Mouse (Mus musculus): ENCODE data around the gene Zfp507.

The Zfp507 gene

GRCm38 (mm10) chr7:35774127-35774526, 28.7 kb downstream of the Zfp507 start:
- no peak for DNase-seq

DNA sequence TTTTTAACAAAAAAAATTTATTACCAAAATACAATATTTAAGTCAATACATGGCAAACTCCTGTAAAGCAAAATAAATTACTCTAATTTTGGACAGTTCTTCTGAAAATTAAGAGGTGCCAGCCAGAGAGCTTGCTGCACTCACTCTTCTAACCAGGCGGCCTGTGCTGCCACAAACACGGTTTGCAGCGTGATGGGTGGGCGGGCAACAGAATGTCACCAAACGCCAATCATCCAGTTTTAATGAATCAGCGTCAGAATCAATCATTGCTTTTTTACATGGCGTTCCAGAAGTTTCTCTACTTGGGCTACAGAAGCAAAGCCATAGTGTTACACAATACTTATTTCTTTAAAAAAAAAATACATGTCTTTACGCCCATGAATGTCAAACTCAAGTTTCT, 30.5 kb downstream of the Zfp507 start:
- DNase-seq: no peak

DNA sequence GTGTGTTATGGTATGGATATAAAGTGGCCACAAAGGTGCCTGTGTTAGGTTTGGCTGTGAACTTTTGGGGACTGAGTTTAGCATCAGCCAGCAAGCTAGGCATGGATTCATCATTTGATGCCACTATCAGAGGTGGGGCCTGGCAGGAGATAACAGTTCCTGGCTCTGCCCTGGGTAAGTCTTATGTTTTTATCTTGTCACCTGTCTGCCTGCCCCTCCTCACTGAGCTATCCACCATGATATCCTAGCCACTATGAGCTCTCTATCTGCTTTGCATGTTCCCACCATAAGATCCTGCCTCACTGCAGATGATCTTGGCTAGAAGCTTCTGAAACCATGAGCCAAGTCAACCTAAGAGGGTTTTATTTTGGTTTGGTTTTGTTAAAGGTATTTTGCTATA, 31.7 kb downstream of the Zfp507 start:
- no peak for DNase-seq

DNA sequence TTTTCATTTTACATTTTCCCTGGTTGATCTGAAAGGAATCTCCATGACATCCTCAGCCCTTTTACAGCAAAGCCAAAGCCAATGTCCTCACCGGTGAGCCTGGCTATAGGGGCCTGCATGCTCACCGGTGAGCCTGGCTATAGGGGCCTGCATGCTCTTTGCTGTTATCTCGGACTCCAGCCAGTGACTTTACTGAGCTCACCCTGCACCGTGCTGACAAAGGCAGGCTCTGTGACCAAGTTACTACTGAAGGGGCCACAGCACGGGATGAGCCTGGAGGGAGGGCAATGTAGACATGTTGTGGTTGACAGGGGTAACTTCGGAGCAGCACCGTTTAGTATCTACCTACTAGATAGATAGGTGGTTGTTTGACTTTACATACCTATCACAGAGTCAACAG, 32.7 kb downstream of the Zfp507 start:
- DNase-seq: no peak

DNA sequence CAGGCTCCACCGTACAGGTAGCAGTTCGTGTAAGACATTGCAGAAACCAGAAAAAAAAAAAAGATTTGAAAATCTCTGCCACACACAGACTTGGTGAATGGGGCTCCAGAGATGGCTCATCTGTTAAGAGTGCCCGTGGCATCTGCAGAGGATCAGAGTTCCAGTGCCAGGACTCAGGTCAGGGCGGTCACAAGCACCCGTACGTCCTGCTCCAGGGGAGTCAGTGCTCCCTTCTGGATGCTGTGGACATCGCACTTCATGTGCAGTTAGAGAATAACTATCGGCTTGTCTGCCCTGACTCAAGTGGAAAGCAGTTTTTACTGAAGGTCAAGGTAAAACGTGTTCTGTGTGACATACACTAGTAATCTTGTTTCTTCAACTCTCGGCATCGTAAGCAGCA, 38.3 kb downstream of the Zfp507 start:
- DNase-seq: no peak

DNA sequence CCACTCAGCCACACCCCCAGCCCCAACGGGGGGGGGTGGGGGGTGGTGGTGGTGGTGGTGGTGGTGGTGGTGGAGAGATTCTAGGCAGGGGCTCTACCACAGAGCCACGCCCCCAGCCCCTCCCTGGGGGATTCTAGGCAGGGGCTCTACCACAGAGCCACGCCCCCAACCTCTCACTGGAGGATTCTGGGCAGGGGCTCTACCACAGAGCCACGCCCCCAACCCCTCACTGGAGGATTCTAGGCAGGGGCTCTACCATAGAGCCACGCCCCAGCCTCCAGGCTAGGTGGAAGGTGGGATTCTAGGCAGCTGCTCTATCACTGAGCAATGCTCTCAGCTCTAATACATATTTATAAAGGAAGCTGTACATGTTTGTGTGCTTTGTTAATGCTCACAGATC, 41.0 kb downstream of the Zfp507 start:
- DNase-seq: no peak

GRCm38 (mm10) chr7:35759602-35760001, 43.2 kb downstream of the Zfp507 start:
- peak; percentile 56 for DNase-seq

DNA sequence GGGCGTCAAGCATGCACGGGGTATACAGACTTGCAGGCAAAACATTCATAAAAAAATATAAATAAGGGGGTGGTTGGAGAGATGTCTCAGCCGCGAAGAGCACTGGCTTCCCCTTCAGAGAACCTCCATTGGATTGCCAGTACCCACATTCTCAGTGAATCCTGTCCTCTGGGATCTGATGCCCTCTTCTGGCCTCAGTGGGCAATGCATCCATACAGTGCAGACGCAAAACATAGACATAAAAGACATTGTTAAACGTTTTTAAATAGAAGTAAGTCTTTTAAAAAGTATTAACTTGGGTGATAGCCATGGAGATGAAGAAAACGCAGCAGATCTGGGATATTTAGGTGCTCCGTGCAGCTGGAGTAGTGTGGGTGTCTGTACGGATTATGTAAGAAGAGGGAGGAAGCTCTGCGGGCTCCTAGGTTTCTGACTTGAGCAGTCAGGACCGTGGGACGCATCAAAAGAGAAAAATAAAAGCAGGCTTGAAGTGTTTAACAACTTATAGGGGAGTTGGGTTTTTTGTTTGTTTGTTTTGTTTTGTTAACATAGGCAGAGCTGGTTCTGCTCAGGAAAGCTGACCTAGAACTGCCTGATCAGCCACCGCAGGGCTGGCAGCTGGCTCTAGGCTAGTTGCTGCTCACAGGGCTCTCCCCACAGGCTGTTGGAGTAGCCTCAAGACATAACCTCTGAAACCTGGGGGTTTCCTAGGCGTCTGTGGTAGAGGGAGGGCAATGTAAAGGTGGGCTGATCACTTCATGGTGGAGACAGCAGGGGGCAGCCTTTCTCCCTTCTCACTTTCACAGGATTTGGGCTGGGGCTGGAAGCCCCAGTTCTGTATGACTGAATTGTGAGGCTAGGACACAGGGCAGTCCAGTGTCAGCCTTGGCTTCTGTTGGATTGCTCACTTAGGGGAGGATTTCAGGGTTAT, 46.0 kb downstream of the Zfp507 start:
- DNase-seq: peak; percentile 44

DNA sequence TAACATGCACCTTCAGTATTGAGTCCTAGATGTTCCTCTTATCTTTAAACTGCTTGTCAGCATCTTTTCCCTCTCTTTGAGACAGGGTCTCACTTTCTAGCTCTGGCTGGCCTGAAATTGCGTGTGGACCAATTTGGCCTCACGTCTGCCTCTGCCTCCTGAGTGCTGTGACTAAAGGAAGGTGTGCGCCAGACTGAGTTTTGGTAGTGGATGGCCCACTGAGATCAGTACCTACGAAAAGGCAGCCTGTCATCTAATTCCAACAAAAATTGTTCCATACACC, 48.0 kb downstream of the Zfp507 start:
- DNase-seq: no peak

GRCm38 (mm10) chr7:35754033-35754885, 48.5 kb downstream of the Zfp507 start, which contains the start of gene Dpy19l3:
Dpy19l3 (minus strand) TSS chr7:35754454.
- peak; percentile 97 for DNase-seq

DNA sequence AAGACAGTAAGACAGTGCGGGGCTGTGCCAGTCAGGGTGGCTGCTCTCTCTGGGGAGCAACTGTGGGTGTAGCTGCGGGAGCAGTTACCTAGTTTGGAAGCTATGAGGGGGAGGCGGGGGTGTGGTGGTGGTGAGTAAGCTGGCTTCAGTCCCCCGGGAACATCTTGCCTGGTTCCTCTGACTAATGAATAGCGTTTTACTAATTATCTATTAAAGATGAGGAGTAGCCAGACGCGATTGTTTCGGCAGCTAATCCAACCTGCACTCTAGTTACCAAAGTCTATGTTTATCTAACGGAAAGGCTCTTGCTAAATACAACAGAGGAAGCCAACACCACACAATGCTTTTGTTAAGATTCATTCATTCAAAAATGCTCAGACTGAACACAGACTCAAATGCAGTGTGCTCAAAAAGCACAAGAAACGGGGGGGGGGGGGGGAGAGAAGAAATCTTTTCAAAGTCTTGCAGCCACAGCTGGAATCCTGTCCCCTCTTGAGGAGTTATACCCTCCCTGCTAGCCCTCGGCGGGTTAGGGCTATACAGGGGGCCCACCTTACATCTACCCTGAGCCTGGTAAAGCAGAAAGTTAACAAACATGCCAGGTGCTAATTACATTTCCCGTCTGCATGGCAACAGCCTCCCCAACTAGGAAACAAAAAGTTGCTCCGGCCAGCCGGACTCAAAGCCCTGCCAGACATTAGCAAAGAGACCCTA, 49.3 kb downstream of the Zfp507 start:
- peak; percentile 16 for DNase-seq

DNA sequence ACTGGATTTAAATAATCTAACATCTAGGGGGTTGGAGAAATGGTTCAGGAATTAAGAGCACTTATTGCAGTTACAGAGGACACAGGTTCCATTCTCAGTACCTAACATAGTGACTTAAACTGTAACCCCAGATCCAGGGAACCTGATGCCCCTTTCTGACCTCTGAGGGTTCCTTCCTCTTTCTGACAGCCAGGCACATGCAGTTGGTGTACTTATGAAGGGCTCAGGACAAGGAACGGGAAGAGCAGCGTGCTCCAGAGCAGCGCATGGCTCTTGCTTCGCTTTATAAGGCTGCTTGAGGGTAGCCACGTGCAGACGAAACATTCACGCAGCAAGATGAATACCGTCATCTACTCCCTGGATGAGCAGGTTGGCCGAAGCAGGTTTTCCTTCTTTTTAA, 51.9 kb downstream of the Zfp507 start:
- DNase-seq: no peak

DNA sequence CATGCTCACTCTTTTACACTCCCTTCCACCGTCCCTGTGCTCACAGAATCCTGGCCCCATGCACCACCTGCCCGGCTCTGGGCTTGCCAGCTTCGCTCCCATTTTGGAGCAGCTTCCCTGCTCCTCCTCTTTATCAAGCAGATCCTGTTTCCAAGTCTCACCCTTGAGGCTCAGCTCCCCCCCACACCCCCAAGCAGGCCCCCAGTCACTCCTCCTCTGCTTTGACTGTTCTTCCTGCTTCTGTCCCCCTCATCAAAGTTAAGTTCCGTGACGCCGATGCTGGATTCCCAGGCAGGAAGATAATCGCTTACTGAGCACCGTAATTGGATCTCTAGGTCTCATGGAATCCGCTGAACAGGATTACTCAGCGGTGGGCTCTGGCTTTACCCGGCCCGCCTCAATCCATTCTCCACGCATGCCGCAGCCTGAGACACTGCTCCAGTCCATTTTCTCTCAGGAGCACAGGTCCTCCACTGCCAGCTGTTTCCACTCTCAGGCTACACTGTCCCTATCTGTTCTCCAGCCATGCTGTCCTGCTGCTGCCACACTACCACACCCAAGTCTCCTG, 55.3 kb downstream of the Zfp507 start:
- no peak for DNase-seq

DNA sequence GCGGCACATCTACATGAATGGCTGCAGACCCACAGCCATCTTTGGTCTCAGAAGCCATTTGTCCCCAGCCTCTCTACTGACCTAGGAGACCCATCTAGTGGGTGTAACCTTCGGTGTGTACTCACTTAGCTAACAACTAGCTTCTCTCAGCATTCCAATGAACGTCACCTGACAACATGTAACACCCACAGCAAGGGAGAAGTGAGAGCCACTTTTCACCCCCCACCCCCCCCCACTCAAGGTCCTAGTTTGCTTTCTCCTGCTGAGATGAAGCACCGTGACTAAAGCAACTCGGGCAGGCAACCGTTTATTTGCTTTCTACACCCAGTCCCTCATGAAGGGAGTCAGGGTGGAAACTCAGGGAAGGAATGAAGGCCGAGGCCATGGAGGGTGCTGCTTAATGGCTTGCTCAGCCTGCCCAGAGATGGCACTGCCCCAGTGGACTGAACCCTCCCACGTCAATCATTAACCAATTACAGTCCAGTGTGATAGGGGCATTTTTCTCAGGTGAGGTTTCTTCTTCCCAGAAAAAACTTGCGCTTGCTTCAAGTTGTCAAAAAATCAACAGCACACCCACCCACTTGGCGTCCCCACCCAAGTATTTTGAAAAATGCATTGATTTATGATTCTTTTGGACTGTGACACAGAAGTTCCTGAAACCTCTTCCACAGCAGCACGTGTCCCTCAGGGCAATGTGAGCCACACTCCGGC, 56.0 kb downstream of the Zfp507 start:
- no peak for DNase-seq

DNA sequence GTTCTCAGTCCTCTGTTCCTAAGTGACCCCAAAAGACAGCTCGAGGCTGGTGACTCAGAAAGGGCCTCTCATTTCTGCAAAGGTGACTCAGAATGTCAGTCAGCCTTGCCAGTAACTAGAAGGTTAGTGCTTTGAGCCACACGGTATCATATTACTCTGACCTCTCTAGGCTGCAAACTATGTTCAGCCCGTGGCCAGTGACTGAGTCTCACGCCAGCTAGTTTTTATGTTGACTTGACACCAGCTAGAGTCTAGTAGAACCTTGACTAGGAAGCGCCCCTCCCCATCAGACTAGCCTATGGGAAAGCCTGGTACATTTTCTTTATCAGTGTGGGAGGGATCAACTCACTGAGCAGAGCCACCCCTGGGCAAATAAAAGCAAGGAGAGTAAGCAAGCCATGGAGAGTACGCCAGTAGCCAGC, 57.5 kb downstream of the Zfp507 start:
- DNase-seq: no peak

DNA sequence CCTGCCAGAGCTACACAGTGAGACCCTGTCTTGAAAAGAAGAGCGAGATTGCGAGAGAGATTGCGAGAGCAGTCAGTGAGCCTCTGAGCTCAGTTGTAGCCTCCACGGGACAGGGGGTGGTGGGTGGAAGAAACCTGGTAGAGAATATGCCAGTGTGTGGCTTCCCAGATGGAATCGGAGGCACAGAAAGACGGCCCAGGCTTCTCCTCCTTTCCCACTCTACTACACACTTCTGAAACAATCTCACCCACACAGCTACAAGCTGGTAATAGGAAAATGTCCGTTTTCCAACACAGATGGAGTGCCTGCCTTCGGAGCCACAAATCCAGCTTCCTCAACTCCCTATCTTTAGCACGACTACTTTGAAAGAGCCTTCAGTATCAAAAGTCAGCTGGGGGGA, 58.0 kb downstream of the Zfp507 start:
- no peak for DNase-seq

- DNase-seq: no peak
Observed at GRCm38 (mm10) chr7:35742310-35742709, 60.5 kb downstream of the Zfp507 start.

DNA sequence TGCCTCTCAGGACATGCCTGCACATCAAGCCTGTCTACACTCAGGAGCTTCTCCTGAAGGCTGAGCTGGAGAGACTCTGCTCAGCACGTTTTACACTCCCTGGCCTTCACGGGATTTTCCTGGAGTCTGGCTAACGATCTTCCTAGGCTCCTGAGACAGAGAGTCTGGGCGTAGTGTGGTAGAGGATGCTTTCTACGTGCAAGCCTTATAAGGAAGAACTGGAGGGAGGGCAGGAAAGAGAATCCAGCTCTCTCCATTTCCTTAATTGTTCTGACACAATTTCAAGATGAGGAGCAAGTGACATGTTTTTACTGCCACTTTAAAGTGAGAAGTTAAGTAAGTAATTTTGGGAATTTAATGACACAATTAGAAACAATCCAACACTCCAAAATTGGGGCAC, 60.9 kb downstream of the Zfp507 start:
- no peak for DNase-seq

DNA sequence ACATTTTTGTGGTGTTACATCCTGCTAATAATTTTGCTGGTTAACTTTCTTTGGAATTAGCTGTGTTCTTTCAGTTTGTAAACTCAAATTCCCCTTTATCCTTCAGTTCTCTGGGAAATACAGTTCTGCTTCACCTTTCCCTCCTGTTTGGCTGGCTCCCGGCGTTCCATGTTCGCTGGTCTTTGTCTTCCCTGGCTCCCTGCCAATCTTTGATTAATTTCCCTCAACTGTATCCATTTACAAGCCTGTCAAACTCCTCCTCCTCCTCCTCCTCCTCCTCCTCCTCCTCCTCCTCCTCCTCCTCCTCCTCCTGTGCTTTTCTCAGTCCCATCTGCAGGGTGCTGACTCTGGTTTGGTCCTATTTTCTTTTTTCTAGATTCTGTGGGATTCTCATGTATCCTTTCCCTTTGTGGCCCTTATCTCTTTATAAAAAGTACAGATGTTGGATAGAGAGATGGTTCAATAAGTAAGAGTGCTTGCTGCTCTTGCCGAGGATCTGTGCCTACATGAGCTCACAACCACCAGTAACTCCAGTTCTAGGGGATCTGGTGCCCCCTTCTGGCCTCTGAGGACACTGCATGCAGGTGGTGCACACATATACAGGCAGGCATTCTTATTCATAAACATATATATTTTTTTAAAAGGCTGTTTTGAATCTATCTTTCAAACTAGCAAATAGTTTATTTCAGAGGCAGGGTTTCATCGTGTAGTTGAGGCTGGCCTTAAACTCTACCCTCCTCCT, 62.1 kb downstream of the Zfp507 start:
- DNase-seq: peak; percentile 83

GRCm38 (mm10) chr7:35738871-35739270, 63.9 kb downstream of the Zfp507 start:
- no peak for DNase-seq

- no peak for DNase-seq
Observed at GRCm38 (mm10) chr7:35733313-35734050, 69.3 kb downstream of the Zfp507 start.
